Mouse (Mus musculus) thymus, adult 2 months (tissue): ENCODE data around the gene Zfhx3.

ENCODE experiments used
- CTCF ChIP-seq: fragments of 200-500 bp; IDR thresholded peaks from 2 replicates; pipeline ENCODE4 v1.5.1; 2012; ENCODE audit warnings: mild to moderate bottlenecking, control low read depth, low read length, moderate library complexity, borderline replicate concordance; ENCODE audit not compliant: control insufficient read depth, poor library complexity, insufficient read depth; ENCODE audit errors: extremely low read depth
- POLR2A ChIP-seq: fragments of 200-500 bp; IDR thresholded peaks from 2 replicates; pipeline ENCODE4 v1.6.1; 2012; ENCODE audit warnings: mild to moderate bottlenecking, low read length, control low read depth, moderate library complexity; ENCODE audit not compliant: control insufficient read depth, poor library complexity, insufficient read depth; ENCODE audit errors: extremely low read depth

- TF ChIP-seq POLR2A: no peak
- no peak for TF ChIP-seq CTCF
These were observed 1000.7 kb downstream of the Zfhx3 start for GRCm38 (mm10) chr8:108943132-108943531.
